Mouse (Mus musculus) liver, adult 2 months (tissue): Measurements from ENCODE around the gene Atp6v1e2. TPM values are rescaled to one million over a fixed set of nuclear protein-coding genes. Genes with fewer than 3 reads are reported as not detected.

Source experiments
- DNase-seq: peaks from one replicate; pipeline ENCODE4 v3.0.0-alpha.2; 2011; ENCODE audit warnings: low read depth, low spot score; ENCODE audit errors: extremely low read depth
- H3K27ac ChIP-seq: fragments of 200-500 bp; replicated peaks from 2 replicates; pipeline ENCODE4 v1.5.1; 2012; ENCODE audit warnings: low read depth, mild to moderate bottlenecking, control low read depth, inconsistent platforms, low read length; ENCODE audit not compliant: insufficient read depth
- H3K27me3 ChIP-seq: fragments of 200-500 bp; 2 replicates; pipeline ENCODE4 v1.6.1; 2012; ENCODE audit warnings: mild to moderate bottlenecking, moderate library complexity, low read length, inconsistent platforms; ENCODE audit not compliant: control insufficient read depth, insufficient read depth
- H3K36me3 ChIP-seq: fragments of 200-500 bp; 2 replicates; pipeline ENCODE4 v1.6.1; 2012; ENCODE audit warnings: low read length, inconsistent platforms; ENCODE audit not compliant: control insufficient read depth, insufficient read depth
- H3K4me1 ChIP-seq: fragments of 200-500 bp; 2 replicates; pipeline ENCODE4 v1.6.1; 2011; ENCODE audit warnings: low read length; ENCODE audit not compliant: control insufficient read depth, insufficient read depth
- H3K4me3 ChIP-seq: fragments of 200-500 bp; 2 replicates; pipeline ENCODE4 v1.5.1; 2011; ENCODE audit warnings: low read depth, mild to moderate bottlenecking, control low read depth, low read length, moderate library complexity; ENCODE audit not compliant: insufficient read depth
- H3K79me2 ChIP-seq: fragments of 200-500 bp; 2 replicates; pipeline ENCODE4 v1.6.1; 2012; ENCODE audit warnings: inconsistent platforms, mild to moderate bottlenecking, low read length, moderate library complexity; ENCODE audit not compliant: control insufficient read depth, insufficient read depth
- H3K9ac ChIP-seq: fragments of 200-500 bp; 2 replicates; pipeline ENCODE4 v1.6.1; 2012; ENCODE audit warnings: low read depth, mild to moderate bottlenecking, control low read depth, inconsistent platforms, low read length
- CTCF ChIP-seq: fragments of 200-500 bp; IDR thresholded peaks from 2 replicates; pipeline ENCODE4 v1.5.1; 2011; ENCODE audit warnings: low read depth, low read length, control low read depth
- POLR2A ChIP-seq: fragments of 200-500 bp; IDR thresholded peaks from 2 replicates; pipeline ENCODE4 v1.6.1; 2011; ENCODE audit warnings: low read length, control low read depth; ENCODE audit not compliant: insufficient read depth; ENCODE audit errors: extremely low read depth
- WGBS: fragments of 180-500 bp; shearing (Covaris S2); methylation state at CpG from one replicate; pipeline ENCODE4 v1.1.7; 2018; 5-methylcytosine and 5-hydroxymethylcytosine counted together
- polyA plus RNA-seq: library from polyadenylated mRNA; depleted of rRNA; stranded (reverse); fragments of >200 nt; gene quantifications from 2 replicates; pipeline ENCODE4 v1.2.3, GENCODE M21; 2012; rRNA removed
- total RNA-seq: library from RNA; depleted of rRNA; stranded (reverse); fragments of >200 nt; gene quantifications from 2 replicates; pipeline ENCODE4 v1.2.3, GENCODE M21; 2014; rRNA removed

The Atp6v1e2 gene
- total RNA-seq (not detected in 2 replicates), polyA plus RNA-seq (not detected in 2 replicates)

DNA sequence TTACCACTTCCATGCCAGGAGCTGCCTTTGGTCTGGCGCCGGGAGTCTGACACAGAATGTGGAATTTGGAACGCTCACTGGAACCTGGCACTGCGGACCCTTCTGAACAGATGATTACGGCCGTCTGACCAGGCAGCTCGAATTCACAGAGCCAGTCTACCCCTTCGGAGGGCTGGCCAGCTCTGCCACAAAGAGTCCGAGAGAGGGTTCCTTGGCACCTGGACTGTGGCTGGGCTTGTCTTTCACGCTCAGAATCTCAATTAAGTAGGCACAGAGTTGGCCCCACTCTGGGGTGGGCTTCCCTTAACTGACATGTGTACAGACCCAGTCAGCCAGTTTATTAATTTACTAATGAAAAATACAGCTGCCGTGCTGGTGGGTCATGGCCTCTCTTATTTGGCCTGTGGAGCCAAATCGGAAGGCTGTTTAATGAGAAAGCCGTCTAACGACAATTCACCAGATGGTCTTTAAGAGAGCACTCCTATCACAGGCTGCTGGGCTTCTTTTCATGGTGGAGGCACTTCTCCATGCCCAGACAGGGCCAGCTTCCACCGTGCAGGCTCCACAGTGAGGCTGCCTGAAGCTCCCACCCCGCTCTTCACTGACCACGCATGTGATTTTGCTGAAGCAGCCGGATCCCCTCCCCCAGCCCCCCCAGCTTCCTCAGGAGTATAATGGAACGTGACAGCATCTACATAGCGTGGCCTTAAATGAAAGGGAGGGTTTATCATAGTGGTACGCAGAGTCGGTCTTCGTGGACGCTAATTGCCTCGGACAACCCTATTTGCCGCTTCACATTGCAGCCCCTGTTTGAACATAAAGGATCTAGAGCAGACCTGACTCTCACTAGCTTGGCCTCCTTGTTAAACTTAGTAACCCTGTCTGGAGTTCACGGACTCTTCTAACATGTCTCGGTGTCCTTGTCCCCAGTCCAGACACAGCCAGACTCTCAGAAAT lies at the start of gene Atp6v1e2:
Atp6v1e2 (minus strand) TSS at position 58 of the 957 bp plus-strand sequence.
- Histone ChIP-seq H3K36me3 (no peaks in the 10 kb centered on the region), H3K4me3 (no peak within 1 kb of the TSS), H3K27ac (no peak within 1 kb of the TSS), H3K9ac (no peak within 1 kb of the TSS), H3K4me1 (no peaks in the 10 kb centered on the region), H3K27me3 (no peaks in the 10 kb centered on the region), H3K79me2 (no peaks in the 10 kb centered on the region)
- 88% methylated on average over 28 of the region's 28 CpGs for WGBS
- TF ChIP-seq CTCF (no peak), POLR2A (no peak)
- no peak for DNase-seq

- H3K27me3 ChIP-seq: no peaks in the 10 kb centered on the region
- H3K4me1 ChIP-seq: no peaks in the 10 kb centered on the region
- no peak overlapping the region for H3K9ac ChIP-seq
- H3K4me3 ChIP-seq: no peak overlapping the region
- no peak for TF ChIP-seq CTCF
- TF ChIP-seq POLR2A: no peak
- no peaks in the 10 kb centered on the region; the same call in 1 of the 2 replicates for H3K36me3 ChIP-seq
- WGBS: 93% methylated on average over 6 of the region's 6 CpGs
- no peak overlapping the region for H3K27ac ChIP-seq
- H3K79me2 ChIP-seq: peaks cover 2% of the 10 kb centered on the region; the same call in 1 of the 2 replicates
- no peak for DNase-seq
Measured at GRCm38 (mm10) chr17:86997323-86997722, 49.6 kb upstream of the Atp6v1e2 start.

GRCm38 (mm10) chr17:86991306-86991705 lies 43.6 kb upstream of the Atp6v1e2 start:
- H3K27ac ChIP-seq: no peak overlapping the region
- no peak for DNase-seq
- peaks cover 2% of the 10 kb centered on the region; the same call in 1 of the 2 replicates for H3K79me2 ChIP-seq
- H3K4me3 ChIP-seq: no peak overlapping the region
- TF ChIP-seq POLR2A (no peak), CTCF (no peak)
- no peaks in the 10 kb centered on the region for H3K27me3 ChIP-seq
- 91% methylated on average over 8 of the region's 8 CpGs for WGBS
- H3K9ac ChIP-seq: no peak overlapping the region
- H3K4me1 ChIP-seq: no peaks in the 10 kb centered on the region
- no peaks in the 10 kb centered on the region for H3K36me3 ChIP-seq

GRCm38 (mm10) chr17:86988601-86989184 lies 41.0 kb upstream of the Atp6v1e2 start:
- Histone ChIP-seq H3K79me2 (0 out of 2 replicates have a peak, but pooled peaks cover 2% of the 10 kb centered on the region), H3K27me3 (no peaks in the 10 kb centered on the region), H3K36me3 (no peaks in the 10 kb centered on the region), H3K27ac (no peak overlapping the region), H3K4me3 (no peak overlapping the region), H3K9ac (no peak overlapping the region), H3K4me1 (no peaks in the 10 kb centered on the region)
- 74% methylated on average over 6 of the region's 6 CpGs for WGBS
- DNase-seq: no peak
- TF ChIP-seq CTCF (no peak), POLR2A (no peak)

GRCm38 (mm10) chr17:86988161-86988560 lies 40.5 kb upstream of the Atp6v1e2 start:
- 92% methylated on average over 5 of the region's 5 CpGs for WGBS
- Histone ChIP-seq H3K4me1 (no peaks in the 10 kb centered on the region), H3K79me2 (no peaks in the 10 kb centered on the region), H3K27me3 (no peaks in the 10 kb centered on the region), H3K27ac (no peak overlapping the region), H3K4me3 (no peak overlapping the region), H3K36me3 (no peaks in the 10 kb centered on the region), H3K9ac (no peak overlapping the region)
- no peak for TF ChIP-seq POLR2A
- TF ChIP-seq CTCF: no peak
- DNase-seq: no peak
